ENCODE assay signal across 9 mouse cellular contexts in genomic region chr11:72764270-72764669, GRCm38 (mm10).
"Had no signal": no experiment of that assay in that cellular context is flagged by ENCODE, and none has a peak within 500 bp of the region (broad histone marks: within the 10 kb centered on the region; RNA-seq: fewer than 3 reads in every experiment).

No protein-coding gene starts in this region.

- DNase-seq: kidney, adult 2 months; kidney, postnatal 14 days; layer of hippocampus, adult 9-11 months; lung, adult 2 months; lung, postnatal 4 days; midbrain, embryonic 14.5 days; right cerebral cortex, postnatal 4 days; spleen, adult 18-20 months; thymus, postnatal 36 days had no signal
